Mouse (Mus musculus) spleen, postnatal 4 days (tissue): ENCODE results near the gene Otor.
A peak's percentile ranks its signal among the peaks of the same experiment; 100 is the strongest.

ENCODE experiments used
- DNase-seq, 2 experiments: peaks; one replicate each; pipeline ENCODE4 v3.0.0; 2022; ENCODE audit warnings: low spot score in 2 of 2

Gene Otor

DNA sequence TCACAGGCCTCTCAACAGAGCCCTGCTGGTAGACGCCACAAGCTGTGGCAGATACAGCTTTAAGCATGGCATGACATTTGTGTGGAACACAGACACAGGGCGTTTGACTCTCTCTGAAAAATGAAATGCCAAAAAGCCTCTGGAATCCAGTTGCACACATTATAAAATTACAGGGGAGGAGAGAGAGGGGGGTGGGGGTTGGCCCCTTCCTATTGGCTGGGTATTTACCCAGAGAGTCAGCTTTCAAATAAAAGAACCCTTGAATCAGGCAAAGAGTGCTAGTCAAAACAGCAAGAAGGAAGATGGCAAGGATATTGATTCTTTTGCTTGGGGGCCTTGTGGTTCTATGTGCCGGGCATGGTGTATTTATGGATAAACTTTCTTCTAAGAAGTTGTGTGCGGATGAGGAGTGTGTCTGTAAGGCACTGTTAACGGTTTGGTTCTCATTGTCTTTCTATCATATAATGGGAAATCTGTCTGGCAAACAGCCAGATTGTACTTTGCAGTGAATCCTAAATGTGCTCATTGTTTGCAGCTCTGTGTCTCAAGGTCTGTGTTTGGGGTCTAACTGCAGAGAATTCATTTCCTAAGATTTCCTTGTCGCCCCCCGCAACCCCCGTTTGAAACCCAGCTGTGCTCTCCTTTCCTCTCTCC, at the start of gene Otor:
Gene Otor, plus strand, starts transcription at position 276 of the 654 bp plus-strand sequence.
- DNase-seq, result no peak

DNA sequence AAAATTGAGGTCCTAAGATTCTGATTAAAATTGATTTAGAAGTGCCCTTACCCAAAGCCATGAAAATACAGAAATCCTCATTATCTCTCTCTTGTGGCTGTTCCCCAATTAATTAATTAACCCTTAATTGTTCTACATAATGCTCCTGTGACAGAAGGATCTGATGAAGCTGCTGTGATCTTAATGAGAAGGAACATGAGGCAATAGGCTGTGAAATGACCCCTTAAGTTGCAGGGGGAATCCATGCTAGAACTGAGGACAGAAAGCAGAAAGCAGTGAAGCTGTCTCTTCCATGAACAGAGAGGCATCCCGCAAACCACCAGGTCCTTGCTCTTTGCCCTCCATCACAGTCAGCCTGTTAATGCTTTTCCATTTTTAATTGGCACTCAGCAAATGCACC, 47.0 kb upstream of the Otor start:
- no peak for DNase-seq

DNA sequence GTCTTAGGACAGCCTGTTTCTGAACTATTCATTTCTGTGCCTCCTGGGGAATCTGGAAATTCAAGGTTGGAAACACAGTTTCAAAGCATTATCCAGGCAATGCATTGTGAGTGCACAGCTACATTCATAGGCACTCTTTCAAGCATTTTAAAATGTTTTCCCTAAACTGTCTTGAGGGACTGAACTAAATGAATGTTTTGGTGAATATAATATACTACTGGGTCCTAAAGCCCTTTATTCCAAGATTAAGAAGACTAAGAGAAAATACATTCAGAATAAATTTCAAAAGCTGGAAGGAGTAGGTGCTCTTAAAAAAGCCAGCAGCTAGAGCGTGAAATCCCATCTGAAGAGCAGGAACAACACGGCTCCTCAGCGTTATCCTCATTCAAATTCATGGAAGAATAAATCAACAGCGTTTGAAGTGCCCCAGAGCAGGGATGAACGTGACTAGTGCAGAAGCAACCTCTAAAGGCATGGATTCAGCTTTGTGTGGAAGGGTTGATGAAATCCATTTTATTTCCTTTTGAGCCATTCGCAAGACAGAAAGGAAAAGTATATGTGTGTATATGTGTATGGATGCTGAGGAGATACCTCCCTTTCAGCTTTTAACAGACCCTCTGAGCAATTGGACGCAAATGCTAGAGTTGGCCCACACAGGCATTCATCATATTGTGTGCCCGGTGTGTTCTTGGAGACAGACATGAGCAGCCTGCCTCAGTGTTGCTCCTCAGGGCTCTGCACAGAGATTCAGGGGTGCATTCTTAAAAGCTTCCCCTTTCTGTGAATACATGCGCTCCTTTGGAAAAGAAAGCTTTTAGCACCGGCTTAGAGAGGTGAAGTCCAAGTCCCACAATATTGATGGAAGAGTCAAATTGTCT, 45.7 kb upstream of the Otor start:
- DNase-seq, result no peak

GRCm38 (mm10) chr2:143034350-143035085, 43.8 kb upstream of the Otor start:
- DNase-seq, result no peak

DNA sequence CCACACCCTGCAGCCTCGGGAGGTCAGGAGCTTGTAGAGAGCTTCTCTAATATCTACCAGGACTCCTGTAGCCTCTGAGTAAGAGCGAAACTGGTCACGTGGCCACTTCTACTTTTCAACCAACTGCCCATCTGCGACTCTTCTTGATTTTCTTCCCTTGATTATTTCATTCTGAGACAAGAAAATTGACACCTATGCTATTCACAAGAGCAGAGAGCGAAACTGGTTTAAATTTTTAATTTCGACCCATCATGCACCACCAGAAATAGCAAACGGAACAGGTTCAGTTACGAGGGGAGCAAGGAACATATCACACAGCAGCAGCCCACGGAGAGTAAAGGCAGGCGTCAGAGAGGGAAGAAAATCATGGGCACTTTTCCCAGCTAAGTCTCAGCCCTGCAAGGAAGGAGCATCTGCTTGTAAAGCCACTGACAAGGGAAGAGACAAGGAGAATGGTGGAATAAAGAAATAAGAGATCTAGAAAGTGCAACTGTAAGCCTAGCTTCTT, 43.1 kb upstream of the Otor start:
- DNase-seq, result no peak

DNA sequence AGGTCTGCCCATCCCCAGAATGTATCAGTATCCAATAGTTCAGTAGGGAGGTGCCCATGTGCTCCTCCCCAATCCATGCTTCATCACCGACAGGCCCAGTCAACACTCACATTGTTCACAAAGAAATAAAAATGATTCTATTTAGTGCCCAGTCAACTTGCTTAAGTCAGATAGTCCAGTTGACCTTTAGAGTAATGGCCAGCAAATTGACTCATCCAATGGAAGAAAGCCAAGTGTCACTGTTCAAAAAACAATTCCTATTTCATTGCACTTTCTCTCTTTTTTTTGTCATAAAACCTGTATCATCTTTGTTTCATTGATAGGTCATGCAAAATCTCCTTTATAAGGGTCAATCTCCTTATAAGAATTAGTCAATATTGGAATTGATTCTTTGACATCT, 36.7 kb upstream of the Otor start:
- no peak for DNase-seq

DNA sequence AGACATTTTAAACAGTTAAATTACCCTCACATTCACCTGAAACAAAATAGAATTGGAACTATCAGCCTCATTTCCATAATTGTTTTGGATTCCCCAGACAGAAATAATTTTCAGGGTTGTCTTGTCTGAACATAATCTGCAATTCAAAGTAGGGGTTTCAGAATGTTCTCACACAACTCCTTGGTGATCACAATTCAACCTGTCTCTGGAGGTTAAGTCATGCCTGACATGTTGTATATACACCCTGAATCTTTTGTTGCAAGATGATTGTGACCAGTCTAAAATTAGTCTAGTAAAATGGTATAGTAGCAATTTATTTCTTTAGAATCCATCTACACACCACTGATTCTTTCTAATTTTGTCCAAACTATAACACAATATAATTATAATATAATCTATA, 23.0 kb upstream of the Otor start:
- no peak for DNase-seq

- no peak for DNase-seq
Measured at GRCm38 (mm10) chr2:143056736-143057135, 21.5 kb upstream of the Otor start.

DNA sequence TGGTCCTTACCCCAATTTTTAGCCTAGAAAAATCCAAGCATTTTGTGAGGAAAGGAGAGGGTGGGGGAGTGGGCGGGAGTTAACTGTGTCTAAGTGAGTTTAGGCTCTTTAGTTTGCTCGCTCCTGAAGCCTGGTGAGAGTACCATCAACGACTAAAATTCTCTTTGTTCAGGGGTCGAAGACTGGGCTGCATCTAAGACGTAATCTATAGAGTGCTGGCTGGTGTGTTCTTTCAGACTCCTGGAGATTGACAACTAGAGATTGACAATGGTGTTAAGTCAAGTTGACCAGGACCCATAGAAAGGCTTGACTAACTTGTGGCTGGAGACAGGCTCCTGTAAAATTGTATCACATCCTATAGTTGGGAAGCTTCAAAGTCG, 15.9 kb upstream of the Otor start:
- DNase-seq, result no peak

- DNase-seq, result peak; percentile 80 to 90
Measured at GRCm38 (mm10) chr2:143062812-143063792, 15.2 kb upstream of the Otor start, which contains the start of gene Snrpb2. TSS of gene Snrpb2 (plus strand) at chr2:143063039.

- no peak for DNase-seq
Measured at GRCm38 (mm10) chr2:143065914-143066313, 12.4 kb upstream of the Otor start.

DNA sequence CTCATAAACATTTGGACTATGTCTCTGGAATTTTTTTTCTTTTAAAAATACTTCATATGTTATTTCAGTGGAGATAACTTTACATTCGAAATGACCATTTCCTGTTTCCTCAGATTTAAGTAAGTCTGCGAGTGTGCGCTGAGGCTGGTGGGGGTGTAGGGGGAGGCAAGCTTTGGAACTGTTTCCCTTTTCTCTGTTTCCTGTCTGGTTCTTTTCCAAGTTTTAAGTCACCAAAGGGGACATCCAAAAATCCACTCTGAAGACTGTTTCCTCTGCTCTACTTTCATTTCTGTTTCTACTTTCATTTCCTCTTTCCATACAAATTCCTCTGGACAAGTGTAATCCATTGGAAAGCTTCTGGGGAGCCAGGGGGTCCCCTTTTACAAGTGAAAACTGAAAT, 3.4 kb downstream of the Otor start:
- DNase-seq, result peak in 1 of 2 experiments; percentile 36

DNA sequence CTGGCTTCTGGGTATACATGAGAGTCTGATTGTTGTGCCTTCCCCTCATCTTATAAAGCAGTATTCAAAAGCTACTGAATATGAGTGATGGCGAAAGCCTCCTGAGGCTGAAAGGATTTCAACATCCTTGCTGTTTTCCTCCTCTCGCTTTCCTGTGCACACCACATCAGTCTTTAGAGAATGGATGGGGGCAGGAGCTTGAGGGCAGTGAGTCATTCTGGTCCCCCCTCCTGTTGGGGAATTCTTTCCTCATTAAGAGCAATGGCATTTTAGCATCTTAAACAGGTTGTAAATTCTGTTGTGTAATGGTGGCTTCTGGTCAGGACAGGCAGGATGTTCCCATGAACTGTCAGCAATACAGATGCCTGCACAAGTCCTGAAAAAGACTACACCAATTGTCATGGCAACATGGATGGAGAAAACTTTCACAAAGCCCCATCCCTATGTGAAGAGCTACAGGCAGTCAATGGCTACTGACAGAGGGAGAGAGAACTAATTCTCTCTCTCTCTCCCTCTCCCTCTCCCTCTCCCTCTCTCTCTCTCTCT, 6.7 kb downstream of the Otor start:
- DNase-seq, result peak in 1 of 2 experiments; percentile 16

GRCm38 (mm10) chr2:143089866-143090265, 11.6 kb downstream of the Otor start:
- DNase-seq, result no peak

GRCm38 (mm10) chr2:143093726-143094125, 15.5 kb downstream of the Otor start:
- DNase-seq, result no peak

- DNase-seq, result no peak
Measured at GRCm38 (mm10) chr2:143094761-143095160, 16.5 kb downstream of the Otor start.

DNA sequence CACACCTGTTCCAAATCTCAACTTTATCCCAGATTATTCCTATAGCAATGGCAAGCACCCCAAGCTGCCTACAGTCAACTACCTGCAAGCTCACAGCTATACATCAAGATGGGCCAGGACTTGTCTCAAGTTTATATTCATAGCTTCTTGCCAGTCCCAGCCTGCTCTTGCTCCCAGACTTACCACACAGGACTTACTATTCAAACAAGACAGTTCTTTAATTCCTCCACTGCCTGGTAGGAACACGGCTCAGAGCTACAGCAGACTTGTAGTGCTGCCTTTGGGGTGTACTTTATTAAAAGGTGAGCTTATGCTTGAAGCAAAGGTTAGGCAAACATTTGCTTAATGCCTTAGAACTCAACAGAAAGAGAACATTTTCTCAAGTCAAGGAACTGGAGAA, 18.9 kb downstream of the Otor start:
- no peak for DNase-seq

DNA sequence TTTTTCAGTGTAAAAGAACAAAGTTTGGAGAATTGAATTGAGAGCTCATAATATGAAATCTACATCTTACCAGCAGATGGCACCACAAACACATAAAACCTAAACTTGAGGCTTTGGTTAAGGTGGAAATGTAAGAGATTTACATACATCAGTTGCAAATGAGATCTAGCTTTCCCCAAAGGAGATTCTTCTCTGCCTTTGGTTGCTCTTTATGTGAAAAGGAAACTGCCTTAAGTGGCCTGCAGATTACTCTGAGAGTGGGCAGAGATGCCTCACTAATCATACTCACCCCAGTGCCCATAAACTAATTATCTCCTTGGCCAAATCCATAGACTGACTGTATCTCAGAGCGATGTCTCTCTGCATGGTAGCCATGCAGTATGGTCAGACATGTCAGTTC, 35.6 kb downstream of the Otor start:
- DNase-seq, result no peak

DNA sequence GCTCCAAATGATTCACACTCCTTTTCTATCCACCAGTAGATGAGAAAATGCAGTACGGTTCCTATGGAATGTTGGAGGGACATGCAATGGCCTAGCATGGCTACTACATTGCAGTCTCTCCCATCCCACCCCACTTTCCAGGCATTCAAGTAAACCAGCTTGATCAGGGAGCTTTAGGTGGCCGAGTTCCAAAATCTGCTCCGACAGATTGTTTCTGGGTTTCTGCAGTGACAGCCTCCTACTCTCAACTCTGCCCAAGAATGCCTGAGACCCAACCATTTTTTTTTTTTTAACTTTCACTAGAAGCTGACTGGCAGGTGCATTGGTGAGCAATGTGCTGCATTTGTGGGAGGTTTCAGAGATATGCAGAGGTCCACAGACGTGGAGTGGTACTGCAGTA, 36.4 kb downstream of the Otor start:
- DNase-seq, result no peak

DNA sequence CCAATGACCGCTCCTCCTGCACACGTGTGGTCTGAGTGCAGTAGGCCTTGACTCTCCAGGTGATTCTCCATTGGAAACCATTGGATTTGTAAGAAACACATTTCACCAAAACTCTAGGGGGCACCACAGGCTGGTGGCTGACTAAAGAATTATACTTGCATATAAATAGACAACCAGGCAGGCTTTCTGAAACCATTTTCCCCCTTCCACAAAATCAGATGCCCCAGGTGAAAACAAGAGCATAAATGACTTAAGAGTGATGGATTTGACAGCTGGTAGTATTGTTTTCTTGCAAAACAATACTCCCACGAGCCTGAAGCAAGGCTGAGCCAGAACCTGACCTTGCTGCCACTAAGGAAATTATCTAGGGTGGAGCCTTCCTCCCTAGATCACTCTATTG, 39.2 kb downstream of the Otor start:
- DNase-seq, result no peak

GRCm38 (mm10) chr2:143118221-143118620, 39.9 kb downstream of the Otor start:
- no peak for DNase-seq
